Mouse (Mus musculus) megakaryocyte progenitor cell, adult 5-6 weeks (primary cell): Measurements from ENCODE around the gene Dap. TPM values are rescaled to one million over a fixed set of nuclear protein-coding genes. Genes with fewer than 3 reads are reported as not detected.
A peak's percentile ranks its signal among the peaks of the same experiment; 100 is the strongest.

Experiments used
- ATAC-seq: replicated peaks from 2 replicates; pipeline ENCODE4 v1.8.0; 2016; ENCODE audit warnings: mild to moderate bottlenecking, moderate TSS enrichment, inconsistent platforms; ENCODE audit not compliant: poor library complexity
- total RNA-seq, 2 experiments: library from RNA; stranded (forward) in 1 of 2; stranded (reverse) in 1 of 2; fragments of 157-497, 149-512 nt in 1 of 2; fragments of 200-1000 nt in 1 of 2; gene quantifications; 2 replicates each; pipeline versions ENCODE4 v1.2.3 to v1.2.4; 2015 to 2017

Gene Dap
- total RNA-seq (2015): 98.8 and 118 TPM in 2 replicates
- 82.2 and 87.6 TPM in 2 replicates for total RNA-seq (2017)

- ATAC-seq: peak; percentile 92
Observed at GRCm38 (mm10) chr15:31224135-31224761, at the start of gene Dap. TSS of gene Dap (plus strand) at chr15:31224314.

- ATAC-seq: no peak
Observed at GRCm38 (mm10) chr15:31176566-31176965, 47.5 kb upstream of the Dap start.

- no peak for ATAC-seq
Observed at GRCm38 (mm10) chr15:31184651-31185443, 39.3 kb upstream of the Dap start.

- no peak for ATAC-seq
Observed at GRCm38 (mm10) chr15:31185506-31185905, 38.6 kb upstream of the Dap start.

- ATAC-seq: no peak
Observed at GRCm38 (mm10) chr15:31186371-31186901, 37.7 kb upstream of the Dap start.

GRCm38 (mm10) chr15:31192563-31192962 is 31.6 kb upstream of the Dap start:
- no peak for ATAC-seq

- no peak for ATAC-seq
Observed at GRCm38 (mm10) chr15:31195776-31196175, 28.3 kb upstream of the Dap start.

- no peak for ATAC-seq
Observed at GRCm38 (mm10) chr15:31207346-31208093, 16.6 kb upstream of the Dap start.

GRCm38 (mm10) chr15:31211910-31212309 is 12.2 kb upstream of the Dap start:
- no peak for ATAC-seq

- ATAC-seq: peak; percentile 34
Observed at GRCm38 (mm10) chr15:31213619-31214270, 10.4 kb upstream of the Dap start.

- ATAC-seq: no peak
Observed at GRCm38 (mm10) chr15:31222216-31222615, 1.9 kb upstream of the Dap start.

- no peak for ATAC-seq
Observed at GRCm38 (mm10) chr15:31223596-31224134, 449 bp upstream of the Dap start.

- peak; percentile 25 for ATAC-seq
Observed at GRCm38 (mm10) chr15:31224806-31225642, 910 bp downstream of the Dap start.

- no peak for ATAC-seq
Observed at GRCm38 (mm10) chr15:31225643-31226325, 1.7 kb downstream of the Dap start.

GRCm38 (mm10) chr15:31226464-31226863 is 2.4 kb downstream of the Dap start:
- ATAC-seq: peak; percentile 33

GRCm38 (mm10) chr15:31227793-31228192 is 3.7 kb downstream of the Dap start:
- no peak for ATAC-seq

- 0 out of 2 replicates have a peak, but pooled peaks have one; percentile 25 for ATAC-seq
Observed at GRCm38 (mm10) chr15:31233006-31233405, 8.9 kb downstream of the Dap start.

GRCm38 (mm10) chr15:31235794-31236548 is 11.9 kb downstream of the Dap start:
- ATAC-seq: no peak
